Mouse (Mus musculus) small intestine, adult 2 months (tissue): ENCODE data around the gene Gm20388. TPM values are rescaled to one million over a fixed set of nuclear protein-coding genes. Genes with fewer than 3 reads are reported as not detected.

Source experiments
- H3K27ac ChIP-seq: fragments of 200-500 bp; 2 replicates; pipeline ENCODE4 v1.5.1; 2012; ENCODE audit warnings: low read depth, low read length, control low read depth, inconsistent platforms; ENCODE audit not compliant: insufficient read depth
- H3K27me3 ChIP-seq: fragments of 200-500 bp; 2 replicates; pipeline ENCODE4 v1.6.1; 2012; ENCODE audit warnings: mild to moderate bottlenecking, moderate library complexity, low read length, inconsistent platforms; ENCODE audit not compliant: control insufficient read depth, insufficient read depth
- H3K36me3 ChIP-seq: fragments of 200-500 bp; 2 replicates; pipeline ENCODE4 v1.6.1; 2012; ENCODE audit warnings: mild to moderate bottlenecking, low read length, control low read depth, inconsistent platforms; ENCODE audit not compliant: control insufficient read depth, insufficient read depth
- H3K4me1 ChIP-seq: fragments of 200-500 bp; 2 replicates; pipeline ENCODE4 v1.6.1; 2012; ENCODE audit warnings: low read length, inconsistent platforms, mixed read lengths; ENCODE audit not compliant: control insufficient read depth, insufficient read depth, insufficient read length
- H3K4me3 ChIP-seq: fragments of 200-500 bp; 2 replicates; pipeline ENCODE4 v1.5.1; 2012; ENCODE audit warnings: low read depth, mild to moderate bottlenecking, control low read depth, inconsistent platforms, low read length, moderate library complexity
- CTCF ChIP-seq: fragments of 200-500 bp; IDR thresholded peaks from 2 replicates; pipeline ENCODE4 v1.5.1; 2012; ENCODE audit warnings: low read depth, mild to moderate bottlenecking, control low read depth, inconsistent platforms, low read length, moderate library complexity, mixed read lengths; ENCODE audit not compliant: insufficient replicate concordance, insufficient read length; ENCODE audit errors: extremely low read depth
- POLR2A ChIP-seq: fragments of 200-500 bp; IDR thresholded peaks from 2 replicates; pipeline ENCODE4 v1.6.1; 2012; ENCODE audit warnings: low read depth, mild to moderate bottlenecking, control low read depth, inconsistent platforms, low read length, moderate library complexity
- WGBS: fragments of 180-500 bp; shearing (Covaris S2); methylation state at CpG from one replicate; pipeline ENCODE4 v1.1.7; 2018; 5-methylcytosine and 5-hydroxymethylcytosine counted together
- polyA plus RNA-seq: library from polyadenylated mRNA; depleted of rRNA; stranded (reverse); fragments of >200 nt; gene quantifications from 2 replicates; pipeline ENCODE4 v1.2.3, GENCODE M21; 2012

The Gm20388 gene
- polyA plus RNA-seq, 1 experiment: 37.3 TPM

DNA sequence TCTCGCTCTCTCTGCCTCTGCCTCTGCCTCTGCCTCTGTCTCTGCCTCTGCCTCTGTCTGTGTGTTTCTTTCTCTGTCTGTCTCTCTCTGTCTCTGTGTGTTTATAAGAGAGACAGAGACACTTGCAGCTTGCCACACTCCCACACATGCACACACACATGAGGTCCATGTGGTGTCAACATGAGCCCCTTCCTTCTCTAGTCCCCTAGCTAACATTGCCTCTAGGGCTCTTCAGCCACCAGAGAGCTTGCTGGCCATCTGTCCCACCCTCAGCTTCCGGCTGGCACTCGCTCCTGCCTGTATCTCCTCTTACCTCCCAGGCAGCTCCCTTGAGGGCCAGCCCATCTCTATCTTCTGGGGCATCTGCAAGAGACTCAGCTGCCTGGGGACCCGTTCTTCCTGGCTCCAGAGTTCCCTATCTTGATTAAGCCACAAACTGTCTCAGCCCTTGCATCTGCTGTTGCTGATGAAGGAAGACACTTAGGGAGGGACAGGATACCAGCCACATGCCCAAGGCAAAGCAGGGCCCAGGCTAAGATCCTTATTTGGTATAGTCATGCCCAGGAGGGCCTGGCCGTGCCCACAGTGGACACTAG, 414.6 kb downstream of the Gm20388 start:
- Histone ChIP-seq H3K4me3 (no peak overlapping the region), H3K4me1 (peaks cover 23% of the 10 kb centered on the region), H3K27ac (no peak overlapping the region), H3K27me3 (no peaks in the 10 kb centered on the region), H3K36me3 (no peaks in the 10 kb centered on the region)
- TF ChIP-seq CTCF (no peak), POLR2A (no peak)
- WGBS: 75% methylated on average over 5 of the region's 5 CpGs

DNA sequence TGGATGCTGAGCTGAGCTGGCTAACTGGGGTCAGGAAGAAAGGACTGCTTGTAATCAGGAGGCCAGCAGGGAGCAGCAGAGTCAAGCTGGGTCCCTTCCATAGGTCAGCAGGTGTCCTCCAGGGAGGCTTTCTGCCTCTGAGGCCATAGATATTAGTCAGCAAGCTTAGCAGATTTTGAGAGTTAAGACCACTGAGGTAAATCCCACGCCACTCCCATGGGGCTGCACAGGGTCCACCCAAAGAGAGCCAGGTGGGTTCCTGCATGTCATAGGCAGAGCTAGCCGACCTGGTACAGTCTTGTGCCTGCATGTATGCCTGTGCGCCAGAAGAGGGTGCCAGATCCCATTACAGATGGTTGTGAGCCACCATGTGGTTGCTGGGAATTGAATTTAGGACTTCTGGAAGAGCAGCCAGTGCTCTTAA, 416.5 kb downstream of the Gm20388 start:
- 68% methylated on average over 3 of the region's 3 CpGs for whole genome bisulfite sequencing

DNA sequence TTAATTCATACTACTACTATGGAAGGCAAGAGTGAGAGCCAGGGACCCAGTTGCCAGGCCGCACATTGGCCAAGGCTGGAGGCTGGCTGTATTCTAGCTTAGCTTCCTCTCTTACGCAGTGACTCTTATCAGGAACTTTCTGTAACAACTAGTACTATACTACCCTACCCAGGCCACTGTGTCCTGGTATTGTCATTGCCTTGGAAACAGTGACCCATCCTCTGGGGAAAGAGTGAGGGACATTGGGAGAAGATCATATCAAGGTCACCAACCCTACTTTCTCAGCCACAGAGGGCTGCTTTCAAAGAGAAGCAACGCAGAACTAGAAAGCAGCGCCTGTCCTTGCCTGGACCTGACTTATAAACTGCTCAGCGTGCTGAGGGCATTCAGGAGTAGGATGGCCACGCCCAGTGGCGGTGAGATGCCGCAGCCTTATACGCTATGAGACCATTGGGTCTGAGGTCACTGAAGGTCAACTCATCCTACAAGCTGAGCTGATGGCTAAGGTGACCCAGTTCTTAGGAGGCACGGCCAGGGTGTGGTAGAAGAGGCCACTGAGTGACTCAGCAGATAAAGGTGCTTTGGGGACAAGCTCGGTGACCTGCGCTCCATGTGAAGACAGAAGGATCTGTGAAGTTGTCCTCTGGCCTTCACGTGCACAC, 417.9 kb downstream of the Gm20388 start:
- TF ChIP-seq CTCF (no peak), POLR2A (no peak)
- 66% methylated on average over 13 of the region's 13 CpGs for WGBS
- no peak overlapping the region for H3K4me3 ChIP-seq
- H3K36me3 ChIP-seq: no peaks in the 10 kb centered on the region
- peak overlapping the region; percentile 86 for H3K27ac ChIP-seq
- H3K27me3 ChIP-seq: no peaks in the 10 kb centered on the region
- peaks cover 23% of the 10 kb centered on the region for H3K4me1 ChIP-seq

More for the DNA sequence above, 416.5 kb downstream of the Gm20388 start:
- H3K36me3 ChIP-seq: no peaks in the 10 kb centered on the region
- TF ChIP-seq POLR2A (no peak), CTCF (peak; percentile 67; the same call in 1 of the 2 replicates)
- no peak overlapping the region for H3K4me3 ChIP-seq
- H3K27ac ChIP-seq: no peak overlapping the region
- peaks cover 29% of the 10 kb centered on the region for H3K4me1 ChIP-seq
- H3K27me3 ChIP-seq: no peaks in the 10 kb centered on the region

DNA sequence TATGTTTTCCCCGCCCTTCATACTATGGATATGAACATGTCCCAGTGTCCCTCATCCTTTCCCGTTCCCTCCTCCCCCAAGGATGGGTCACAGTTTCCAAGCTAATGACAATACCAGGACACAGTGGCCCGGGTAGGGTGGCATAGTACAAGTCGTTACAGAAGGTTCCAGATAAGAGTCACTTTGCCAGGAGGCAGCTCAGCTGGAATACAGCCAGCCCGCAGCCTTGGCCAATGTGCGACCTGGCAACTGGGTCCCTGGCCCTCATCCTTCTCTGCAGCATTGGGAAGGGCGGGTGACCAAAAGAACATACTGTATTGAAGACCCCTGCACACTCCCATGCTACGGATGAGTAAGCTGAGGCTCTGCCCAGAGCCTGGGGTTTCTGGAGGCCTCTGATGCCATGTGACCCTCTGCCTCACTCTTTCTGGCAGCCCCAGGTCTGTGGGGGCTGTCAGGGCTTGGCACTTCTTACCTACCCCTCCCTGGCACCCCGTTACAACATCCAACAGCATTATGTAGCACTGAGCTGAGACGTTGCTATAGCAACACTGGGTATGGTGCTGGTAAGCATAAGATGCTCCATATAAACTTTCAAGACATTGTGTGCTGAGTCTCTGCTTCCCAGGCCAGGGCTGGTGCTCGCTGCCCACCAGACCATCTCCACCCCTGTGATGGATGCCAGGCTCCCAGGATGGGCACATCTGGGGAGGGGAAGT, 418.5 kb downstream of the Gm20388 start:
- WGBS: 65% methylated on average over 11 of the region's 11 CpGs

DNA sequence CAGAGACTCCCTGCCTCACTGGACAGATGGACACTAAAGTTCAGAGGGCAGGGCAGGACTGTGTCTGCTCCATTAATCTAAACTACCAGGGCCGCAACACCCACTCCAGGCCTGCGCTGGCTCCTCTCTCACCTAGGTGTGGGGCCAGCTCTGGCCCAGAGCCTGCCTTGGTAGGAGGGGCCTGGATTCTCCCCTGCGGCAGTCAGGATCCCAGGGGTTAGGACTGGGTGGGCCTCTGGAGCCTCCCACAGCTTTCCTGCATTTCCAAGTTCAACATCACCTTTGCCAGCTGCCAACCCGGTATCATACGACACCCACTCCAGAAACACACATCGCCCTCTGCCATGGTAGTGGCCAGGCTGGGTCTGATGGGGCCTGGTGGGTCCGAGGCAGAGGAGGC, 420.4 kb downstream of the Gm20388 start:
- TF ChIP-seq POLR2A (no peak), CTCF (no peak)
- no peak overlapping the region for H3K27ac ChIP-seq
- peaks cover 35% of the 10 kb centered on the region for H3K4me1 ChIP-seq
- 92% methylated on average over 7 of the region's 7 CpGs for WGBS
- H3K27me3 ChIP-seq: no peaks in the 10 kb centered on the region
- no peak overlapping the region for H3K4me3 ChIP-seq
- H3K36me3 ChIP-seq: no peaks in the 10 kb centered on the region

More for the DNA sequence above, 418.5 kb downstream of the Gm20388 start:
- Histone ChIP-seq H3K27me3 (no peaks in the 10 kb centered on the region), H3K27ac (peak overlapping the region; percentile 64), H3K4me1 (peaks cover 23% of the 10 kb centered on the region), H3K36me3 (no peaks in the 10 kb centered on the region), H3K4me3 (no peak overlapping the region)
- TF ChIP-seq CTCF (no peak), POLR2A (no peak)

DNA sequence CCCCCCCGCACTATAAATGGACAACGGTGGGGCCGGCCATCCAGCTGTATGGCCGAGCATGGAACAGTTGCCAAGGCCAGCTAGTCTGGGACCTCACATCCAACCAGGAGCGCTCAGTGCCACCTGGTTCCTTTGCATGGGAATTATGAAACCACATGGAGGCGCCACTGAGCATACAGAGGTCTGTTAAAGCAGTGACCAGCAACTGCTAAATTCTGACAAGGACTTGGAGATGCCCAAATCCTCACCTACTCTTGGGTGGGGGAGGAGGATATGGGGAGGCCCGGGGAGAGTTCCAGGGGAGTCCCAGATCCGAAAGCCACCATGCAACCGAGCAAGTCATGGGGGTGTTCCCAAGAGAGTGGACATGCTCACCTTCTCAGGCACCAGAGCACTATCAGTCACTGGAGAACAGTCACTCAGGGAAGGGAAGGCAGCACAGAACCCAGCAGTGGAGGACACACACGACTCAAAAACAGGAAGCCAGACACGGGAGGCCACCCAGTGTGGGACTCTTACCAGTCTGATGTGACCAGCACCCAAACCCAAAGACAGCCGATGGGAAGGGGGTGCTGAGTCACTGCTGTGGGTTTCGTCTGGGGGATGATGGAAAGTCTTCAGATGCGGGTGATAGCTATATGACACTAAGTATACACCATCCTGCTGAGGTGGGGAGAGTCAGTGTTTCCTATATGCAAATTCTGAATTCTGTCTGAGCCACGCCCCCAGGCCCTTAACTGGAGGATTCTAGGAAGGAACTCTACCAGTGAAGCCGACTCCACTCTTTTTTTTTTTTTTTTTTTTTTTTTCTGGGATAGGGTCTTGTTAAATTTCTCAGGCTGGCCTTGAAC, 422.0 kb downstream of the Gm20388 start:
- Histone ChIP-seq H3K27me3 (no peaks in the 10 kb centered on the region), H3K4me3 (no peak overlapping the region), H3K36me3 (no peaks in the 10 kb centered on the region), H3K4me1 (peaks cover 38% of the 10 kb centered on the region), H3K27ac (no peak overlapping the region)
- WGBS: 78% methylated on average over 16 of the region's 16 CpGs
- TF ChIP-seq POLR2A: no peak
- TF ChIP-seq CTCF: peak; percentile 20; the same call in 1 of the 2 replicates
